Mouse (Mus musculus) lung, embryonic 15.5 days (tissue): ENCODE data around the gene Tnfaip8l1. TPM values are rescaled to one million over a fixed set of nuclear protein-coding genes. Genes with fewer than 3 reads are reported as not detected.

Source experiments
- ATAC-seq: fragments of 200-750 bp; cut with Nextera tagmentation; 2 replicates; pipeline ENCODE4 v1.8.0; 2017; ENCODE audit warnings: moderate number of reproducible peaks, borderline replicate concordance; ENCODE audit not compliant: low FRiP score, low TSS enrichment; ENCODE audit errors: extremely low read depth
- H3K27ac ChIP-seq: fragments of 300-500 bp; sonication (generic); 2 replicates; pipeline ENCODE4 v1.5.1; 2015; ENCODE audit warnings: moderate library complexity, mild to moderate bottlenecking, inconsistent platforms
- H3K27me3 ChIP-seq: fragments of 300-500 bp; sonication (generic); 2 replicates; pipeline ENCODE4 v1.6.1; 2015; ENCODE audit warnings: inconsistent platforms
- H3K36me3 ChIP-seq: fragments of 300-500 bp; sonication (generic); 2 replicates; pipeline ENCODE4 v1.6.1; 2015; ENCODE audit warnings: inconsistent platforms
- H3K4me1 ChIP-seq: fragments of 300-500 bp; sonication (generic); 2 replicates; pipeline ENCODE4 v1.6.1; 2015; ENCODE audit warnings: inconsistent platforms
- H3K4me2 ChIP-seq: fragments of 300-500 bp; sonication (generic); 2 replicates; pipeline ENCODE4 v1.6.1; 2015; ENCODE audit warnings: inconsistent platforms, mild to moderate bottlenecking, moderate library complexity
- H3K4me3 ChIP-seq: fragments of 300-500 bp; sonication (generic); 2 replicates; pipeline ENCODE4 v1.5.1; 2015; ENCODE audit warnings: mild to moderate bottlenecking, inconsistent platforms
- H3K9ac ChIP-seq: fragments of 300-500 bp; sonication (generic); 2 replicates; pipeline ENCODE4 v1.6.1; 2015; ENCODE audit warnings: inconsistent platforms
- H3K9me3 ChIP-seq: fragments of 300-500 bp; sonication (generic); 2 replicates; pipeline ENCODE4 v1.6.1; 2016; ENCODE audit warnings: inconsistent platforms
- whole genome bisulfite sequencing: fragments of 180-500 bp; shearing (Covaris S2); methylation state at CpG from one replicate; pipeline ENCODE4 v1.1.7; 2015; 5-methylcytosine and 5-hydroxymethylcytosine counted together
- polyA plus RNA-seq: library from polyadenylated mRNA; unstranded; fragments of >200 nt; fragmentation: Nextera tagmentation; extraction: Ambion mirVana; gene quantifications from 2 replicates; pipeline ENCODE4 v1.2.1, GENCODE M21; 2015

The Tnfaip8l1 gene
- polyA plus RNA-seq, 1 experiment from 2014 or later = 18.3 TPM

GRCm38 (mm10) chr17:56139858-56140595 is 22.2 kb upstream of the Tnfaip8l1 start, which contains the start of gene Sema6b:
Sema6b (minus strand) TSS chr17:56140343.
- peak; percentile 19; the same call in 1 of the 2 replicates for ATAC-seq
- H3K36me3 ChIP-seq = no peaks in the 10 kb centered on the region
- H3K4me1 ChIP-seq = peaks cover 25% of the 10 kb centered on the region
- H3K27ac ChIP-seq = no peak within 1 kb of the TSS
- H3K27me3 ChIP-seq = peaks cover 65% of the 10 kb centered on the region
- H3K9ac ChIP-seq = peak within 1 kb of the TSS; percentile 42; the same call in 1 of the 2 replicates
- H3K4me2 ChIP-seq = peak within 1 kb of the TSS; percentile 100
- WGBS = 2% methylated on average over 65 of the region's 79 CpGs
- peak within 1 kb of the TSS; percentile 67 for H3K4me3 ChIP-seq
- H3K9me3 ChIP-seq = no peaks in the 10 kb centered on the region

GRCm38 (mm10) chr17:56141702-56142605 is 20.3 kb upstream of the Tnfaip8l1 start:
- Histone ChIP-seq H3K27ac (no peak overlapping the region), H3K27me3 (peaks cover 85% of the 10 kb centered on the region), H3K9me3 (no peaks in the 10 kb centered on the region), H3K4me3 (peak overlapping the region; percentile 37), H3K9ac (no peak overlapping the region), H3K36me3 (no peaks in the 10 kb centered on the region), H3K4me1 (peaks cover 25% of the 10 kb centered on the region), H3K4me2 (peak overlapping the region; percentile 75)
- 0 out of 2 replicates have a peak, but pooled peaks have one; percentile 4 for ATAC-seq
- under 1% methylated on average over 44 of the region's 47 CpGs for WGBS

GRCm38 (mm10) chr17:56144546-56144945 is 17.7 kb upstream of the Tnfaip8l1 start:
- no peaks in the 10 kb centered on the region for H3K9me3 ChIP-seq
- no peak overlapping the region for H3K4me3 ChIP-seq
- H3K36me3 ChIP-seq = no peaks in the 10 kb centered on the region
- peaks cover 23% of the 10 kb centered on the region for H3K4me1 ChIP-seq
- H3K4me2 ChIP-seq = no peak overlapping the region
- no peak for ATAC-seq
- 56% methylated on average over 9 of the region's 9 CpGs for WGBS
- peaks cover 98% of the 10 kb centered on the region for H3K27me3 ChIP-seq
- no peak overlapping the region for H3K27ac ChIP-seq
- no peak overlapping the region for H3K9ac ChIP-seq

- no peak for ATAC-seq
- Histone ChIP-seq H3K36me3 (no peaks in the 10 kb centered on the region), H3K9me3 (no peaks in the 10 kb centered on the region), H3K27me3 (peaks cover 97% of the 10 kb centered on the region), H3K4me2 (no peak overlapping the region), H3K9ac (no peak overlapping the region), H3K4me3 (no peak overlapping the region), H3K4me1 (peaks cover 17% of the 10 kb centered on the region), H3K27ac (no peak overlapping the region)
- WGBS = 25% methylated on average over 9 of the region's 9 CpGs
Measured at GRCm38 (mm10) chr17:56146131-56146530, 16.1 kb upstream of the Tnfaip8l1 start.

GRCm38 (mm10) chr17:56147420-56147819 is 14.9 kb upstream of the Tnfaip8l1 start:
- WGBS = 34% methylated on average over 12 of the region's 12 CpGs
- Histone ChIP-seq H3K4me3 (no peak overlapping the region), H3K4me2 (no peak overlapping the region), H3K27ac (no peak overlapping the region), H3K9me3 (no peaks in the 10 kb centered on the region), H3K36me3 (no peaks in the 10 kb centered on the region), H3K9ac (no peak overlapping the region), H3K27me3 (peaks cover 90% of the 10 kb centered on the region), H3K4me1 (peaks cover 7% of the 10 kb centered on the region)
- no peak for ATAC-seq

- Histone ChIP-seq H3K4me1 (0 out of 2 replicates have a peak, but pooled peaks cover 6% of the 10 kb centered on the region), H3K9ac (no peak overlapping the region), H3K27ac (no peak overlapping the region), H3K9me3 (no peaks in the 10 kb centered on the region), H3K27me3 (peaks cover 89% of the 10 kb centered on the region), H3K36me3 (no peaks in the 10 kb centered on the region), H3K4me3 (0 out of 2 replicates have a peak overlapping the region, but pooled peaks have one; percentile 15), H3K4me2 (peak overlapping the region; percentile 51)
- WGBS = 16% methylated on average over 9 of the region's 9 CpGs
- no peak for ATAC-seq
Measured at GRCm38 (mm10) chr17:56148280-56148679, 14.0 kb upstream of the Tnfaip8l1 start.

GRCm38 (mm10) chr17:56148790-56149618 is 13.3 kb upstream of the Tnfaip8l1 start:
- peaks cover 86% of the 10 kb centered on the region for H3K27me3 ChIP-seq
- no peaks in the 10 kb centered on the region for H3K36me3 ChIP-seq
- peak overlapping the region; percentile 15; the same call in 1 of the 2 replicates for H3K4me3 ChIP-seq
- H3K4me2 ChIP-seq = peak overlapping the region; percentile 51
- H3K9ac ChIP-seq = no peak overlapping the region
- peaks cover 11% of the 10 kb centered on the region; the same call in 1 of the 2 replicates for H3K4me1 ChIP-seq
- H3K9me3 ChIP-seq = no peaks in the 10 kb centered on the region
- H3K27ac ChIP-seq = no peak overlapping the region
- WGBS = 2% methylated on average over 30 of the region's 30 CpGs
- ATAC-seq = peak; percentile 15; the same call in 1 of the 2 replicates

- peaks cover 78% of the 10 kb centered on the region for H3K27me3 ChIP-seq
- WGBS = 43% methylated on average over 2 of the region's 2 CpGs
- H3K9me3 ChIP-seq = no peaks in the 10 kb centered on the region
Measured at GRCm38 (mm10) chr17:56149897-56150296, 12.4 kb upstream of the Tnfaip8l1 start.

GRCm38 (mm10) chr17:56153643-56154042 is 8.6 kb upstream of the Tnfaip8l1 start:
- WGBS = 27% methylated on average over 9 of the region's 9 CpGs
- peak; percentile 61 for ATAC-seq
- Histone ChIP-seq H3K36me3 (no peaks in the 10 kb centered on the region), H3K4me2 (no peak overlapping the region), H3K4me3 (no peak overlapping the region), H3K27ac (no peak overlapping the region), H3K4me1 (peaks cover 9% of the 10 kb centered on the region; the same call in 1 of the 2 replicates), H3K9me3 (no peaks in the 10 kb centered on the region), H3K9ac (no peak overlapping the region), H3K27me3 (peaks cover 73% of the 10 kb centered on the region)

More at GRCm38 (mm10) chr17:56149897-56150296, 12.4 kb upstream of the Tnfaip8l1 start:
- peaks cover 11% of the 10 kb centered on the region; the same call in 1 of the 2 replicates for H3K4me1 ChIP-seq
- no peak overlapping the region for H3K4me3 ChIP-seq
- H3K27ac ChIP-seq = no peak overlapping the region
- H3K9ac ChIP-seq = no peak overlapping the region
- H3K4me2 ChIP-seq = no peak overlapping the region
- H3K36me3 ChIP-seq = no peaks in the 10 kb centered on the region
- no peak for ATAC-seq

GRCm38 (mm10) chr17:56159729-56160128 is 2.5 kb upstream of the Tnfaip8l1 start:
- Histone ChIP-seq H3K4me3 (no peak overlapping the region), H3K27ac (no peak overlapping the region), H3K4me2 (no peak overlapping the region), H3K9ac (no peak overlapping the region), H3K36me3 (no peaks in the 10 kb centered on the region), H3K27me3 (peaks cover 39% of the 10 kb centered on the region), H3K9me3 (no peaks in the 10 kb centered on the region), H3K4me1 (peaks cover 21% of the 10 kb centered on the region)
- 1% methylated on average over 9 of the region's 9 CpGs for WGBS
- ATAC-seq = no peak

GRCm38 (mm10) chr17:56163523-56164102 is 1.3 kb downstream of the Tnfaip8l1 start:
- peak overlapping the region; percentile 49 for H3K4me3 ChIP-seq
- no peak overlapping the region for H3K27ac ChIP-seq
- WGBS = 58% methylated on average over 6 of the region's 6 CpGs
- H3K4me2 ChIP-seq = peak overlapping the region; percentile 71
- no peaks in the 10 kb centered on the region for H3K36me3 ChIP-seq
- peaks cover 21% of the 10 kb centered on the region for H3K4me1 ChIP-seq
- H3K9me3 ChIP-seq = no peaks in the 10 kb centered on the region
- ATAC-seq = no peak
- H3K9ac ChIP-seq = no peak overlapping the region; the same call in 1 of the 2 replicates
- H3K27me3 ChIP-seq = peaks cover 7% of the 10 kb centered on the region
